Mouse (Mus musculus) A20 (cell line): ENCODE measurements around the gene Tex29.
"Not testable (repeated sequence)": the region's sequence is repeated elsewhere in the genome, so short reads cannot be mapped to it uniquely, and the experiment has no call there.

ENCODE experiments used
- DNase-seq: peaks from one replicate; pipeline ENCODE4 v3.0.0-alpha.2; 2011; ENCODE audit warnings: low read depth, low spot score

Gene Tex29

GRCm38 (mm10) chr8:11831174-11831573, 9.1 kb upstream of the Tex29 start:
- no peak for DNase-seq

DNA sequence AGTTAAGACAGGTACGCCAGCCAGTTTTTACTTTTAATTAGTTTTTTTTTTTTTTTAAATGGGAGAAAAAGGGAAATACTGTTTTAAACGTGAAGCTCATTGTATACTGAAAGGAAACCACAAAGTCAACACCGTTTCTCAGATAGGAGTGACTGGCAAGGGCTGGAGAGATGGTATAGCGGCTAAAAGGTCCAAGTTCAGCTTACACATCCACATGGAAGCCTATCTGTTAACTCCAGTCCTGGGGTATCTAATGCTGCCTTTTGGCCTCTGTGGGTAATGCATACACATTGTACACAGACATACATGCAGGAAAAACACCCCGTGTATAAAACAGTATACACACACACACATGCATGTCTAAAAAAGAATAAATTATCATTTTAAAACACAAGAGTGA, 8.3 kb upstream of the Tex29 start:
- DNase-seq, result no peak

DNA sequence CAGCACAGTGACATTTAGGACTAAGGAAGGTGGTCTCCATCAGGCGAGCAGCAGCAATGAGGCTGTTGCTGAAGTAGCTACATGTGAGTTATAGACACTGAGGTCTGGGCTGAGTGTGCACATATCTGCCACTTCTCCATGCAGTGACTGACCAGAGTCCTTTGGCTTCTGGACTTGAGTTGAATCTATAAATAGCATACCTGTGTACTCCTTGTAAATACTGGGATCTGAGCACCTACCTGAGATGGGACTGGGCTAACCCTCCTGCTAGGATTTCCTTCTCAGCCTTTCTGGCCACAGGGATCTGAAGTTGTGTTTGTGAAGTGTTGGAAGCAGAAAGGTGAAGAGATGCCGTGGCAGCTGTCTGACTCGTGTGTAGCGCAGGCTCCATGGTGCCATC, 7.1 kb upstream of the Tex29 start:
- DNase-seq, result no peak

DNA sequence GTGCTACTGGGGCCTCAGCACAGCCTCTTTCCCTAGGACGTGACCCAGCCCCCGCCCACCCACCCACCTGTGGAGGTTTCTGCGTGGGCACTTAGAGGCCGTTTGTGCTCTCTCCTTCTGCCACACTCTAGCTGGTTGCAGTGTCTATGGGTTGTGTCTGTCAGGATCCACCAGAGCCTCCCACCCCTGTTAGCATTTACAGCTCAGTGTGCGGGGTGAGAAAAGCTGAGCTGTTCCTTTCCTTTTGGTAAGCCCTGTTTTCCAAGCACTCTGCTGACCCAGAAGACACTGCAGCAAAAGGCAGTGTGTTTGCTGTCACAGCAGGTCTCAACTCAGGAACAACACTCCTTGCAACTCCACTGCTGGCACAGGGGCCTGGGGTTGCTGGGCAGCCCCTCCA, 6.1 kb upstream of the Tex29 start:
- no peak for DNase-seq

DNA sequence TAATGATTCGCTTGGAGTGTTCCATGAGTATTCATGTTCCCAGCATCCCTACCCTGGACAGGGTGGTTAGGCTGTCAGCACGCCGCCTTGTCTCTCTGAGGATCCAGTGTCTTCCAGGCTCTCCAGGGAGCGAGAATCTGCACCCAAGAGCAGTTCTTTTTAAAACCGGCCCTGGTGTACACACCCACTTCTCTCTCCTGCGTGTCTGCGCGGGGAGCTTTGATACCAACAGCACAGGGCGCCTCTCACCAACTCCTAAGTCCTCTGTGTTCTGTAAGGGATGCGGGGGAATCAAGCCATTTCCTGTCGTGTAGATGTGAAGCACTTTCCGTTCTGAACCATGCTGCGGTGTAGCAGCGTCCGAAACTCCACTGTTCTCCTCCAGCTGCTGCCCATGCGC, 5.6 kb upstream of the Tex29 start:
- no peak for DNase-seq

- DNase-seq, result no peak
These were observed 1.3 kb downstream of the Tex29 start for GRCm38 (mm10) chr8:11841571-11841970.

- peak; percentile 8 for DNase-seq
These were observed 2.5 kb downstream of the Tex29 start for GRCm38 (mm10) chr8:11842757-11843156.

- DNase-seq, result no peak
These were observed 3.5 kb downstream of the Tex29 start for GRCm38 (mm10) chr8:11843677-11844315.

DNA sequence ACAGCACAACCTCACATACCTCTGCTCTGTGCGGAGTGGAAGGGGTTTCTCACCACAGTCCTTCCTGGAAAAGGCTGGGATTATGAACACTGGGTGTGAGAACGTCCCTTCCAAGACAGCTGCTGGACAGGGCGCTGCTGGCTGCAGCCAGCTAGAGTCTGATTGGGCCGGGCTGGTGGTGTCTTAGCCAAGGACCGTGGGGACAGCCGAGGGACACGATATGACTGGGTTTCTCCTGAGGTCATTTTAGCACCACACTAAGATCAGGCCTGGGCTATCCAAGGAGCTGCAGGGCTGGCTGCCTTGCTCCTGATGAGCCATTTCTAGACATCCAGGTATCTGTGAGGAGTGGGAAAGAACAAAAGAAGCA, 4.0 kb downstream of the Tex29 start:
- no peak for DNase-seq

DNA sequence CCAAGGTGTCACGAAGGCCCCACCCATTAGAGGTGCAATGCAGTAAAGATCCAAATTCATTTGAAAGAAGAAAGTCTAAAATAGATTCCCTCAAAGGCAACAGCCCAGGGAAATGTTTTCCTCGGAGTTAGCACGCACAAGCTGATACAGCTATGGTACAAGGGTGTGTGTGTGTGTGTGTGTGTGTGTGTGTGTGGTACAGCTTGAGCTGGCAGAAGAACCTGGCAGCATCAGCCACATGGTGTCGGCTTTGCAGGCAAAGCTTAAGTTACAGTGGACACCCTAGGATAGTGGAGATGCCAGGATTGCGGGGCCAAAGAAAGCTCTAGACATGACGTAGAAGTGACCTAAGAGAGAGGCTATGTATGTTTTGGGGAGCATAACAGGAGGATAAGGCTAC, 6.5 kb downstream of the Tex29 start:
- DNase-seq, result no peak

DNA sequence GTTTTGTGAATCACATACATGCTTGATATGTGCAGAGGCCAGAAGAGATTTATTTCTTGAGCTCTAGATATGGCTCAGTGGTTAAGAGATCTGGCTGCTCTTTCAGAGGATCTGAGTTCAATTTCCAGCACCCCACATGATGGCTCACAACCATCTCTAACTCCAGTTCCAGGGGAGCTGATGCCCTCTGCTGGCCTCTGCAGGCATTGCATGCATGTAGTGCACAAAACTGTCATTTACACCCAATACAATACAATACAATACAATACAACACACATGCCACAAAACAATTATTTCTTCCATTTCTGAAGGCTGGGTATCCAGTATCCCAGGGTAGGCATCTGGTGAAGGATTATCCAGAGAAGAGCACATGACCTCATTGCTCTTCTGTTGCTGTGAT, 27.6 kb downstream of the Tex29 start:
- no peak for DNase-seq

- not testable (repeated sequence) for DNase-seq
These were observed 34.0 kb downstream of the Tex29 start for GRCm38 (mm10) chr8:11874227-11874626.

DNA sequence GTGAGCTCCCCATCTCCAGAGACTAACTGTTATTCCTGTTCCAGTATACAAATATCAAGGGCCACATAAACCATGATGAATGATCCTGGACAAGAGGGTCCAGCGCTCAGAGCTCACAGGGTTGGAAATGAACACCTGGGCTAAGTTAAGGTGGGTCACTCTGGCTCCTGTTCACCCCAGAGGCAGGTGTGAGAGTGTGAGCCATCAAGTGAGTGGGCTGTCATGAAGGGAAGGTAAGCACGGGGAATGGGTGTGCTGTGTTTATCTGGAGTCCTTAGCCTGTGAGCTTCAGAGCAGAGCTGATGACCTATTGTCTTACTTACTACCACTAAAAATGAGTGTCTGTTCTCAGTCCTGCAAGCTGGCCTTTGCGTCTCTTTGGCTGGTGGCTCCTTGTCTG, 44.4 kb downstream of the Tex29 start:
- DNase-seq, result no peak

GRCm38 (mm10) chr8:11885881-11886699, 45.8 kb downstream of the Tex29 start:
- no peak for DNase-seq

DNA sequence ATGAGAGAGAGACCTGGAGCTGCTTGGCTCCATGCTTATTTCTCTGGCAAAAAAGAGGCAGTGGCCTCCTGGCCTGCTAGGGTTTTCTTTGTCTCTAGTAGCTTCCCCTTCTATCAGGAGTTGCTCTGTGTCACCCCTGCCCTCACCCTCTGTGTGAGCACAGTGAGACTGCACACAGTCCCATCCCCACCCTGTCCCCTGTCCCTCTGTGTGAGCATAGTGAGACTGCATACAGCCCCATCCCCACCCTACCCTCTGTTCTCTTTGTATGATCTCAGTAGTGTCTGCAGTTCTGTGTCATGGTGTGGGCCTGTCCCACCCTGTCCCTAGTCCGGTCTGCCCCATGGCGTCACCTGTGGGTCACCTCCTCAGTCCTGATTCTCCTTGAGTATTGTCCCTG, 46.5 kb downstream of the Tex29 start:
- DNase-seq, result no peak

DNA sequence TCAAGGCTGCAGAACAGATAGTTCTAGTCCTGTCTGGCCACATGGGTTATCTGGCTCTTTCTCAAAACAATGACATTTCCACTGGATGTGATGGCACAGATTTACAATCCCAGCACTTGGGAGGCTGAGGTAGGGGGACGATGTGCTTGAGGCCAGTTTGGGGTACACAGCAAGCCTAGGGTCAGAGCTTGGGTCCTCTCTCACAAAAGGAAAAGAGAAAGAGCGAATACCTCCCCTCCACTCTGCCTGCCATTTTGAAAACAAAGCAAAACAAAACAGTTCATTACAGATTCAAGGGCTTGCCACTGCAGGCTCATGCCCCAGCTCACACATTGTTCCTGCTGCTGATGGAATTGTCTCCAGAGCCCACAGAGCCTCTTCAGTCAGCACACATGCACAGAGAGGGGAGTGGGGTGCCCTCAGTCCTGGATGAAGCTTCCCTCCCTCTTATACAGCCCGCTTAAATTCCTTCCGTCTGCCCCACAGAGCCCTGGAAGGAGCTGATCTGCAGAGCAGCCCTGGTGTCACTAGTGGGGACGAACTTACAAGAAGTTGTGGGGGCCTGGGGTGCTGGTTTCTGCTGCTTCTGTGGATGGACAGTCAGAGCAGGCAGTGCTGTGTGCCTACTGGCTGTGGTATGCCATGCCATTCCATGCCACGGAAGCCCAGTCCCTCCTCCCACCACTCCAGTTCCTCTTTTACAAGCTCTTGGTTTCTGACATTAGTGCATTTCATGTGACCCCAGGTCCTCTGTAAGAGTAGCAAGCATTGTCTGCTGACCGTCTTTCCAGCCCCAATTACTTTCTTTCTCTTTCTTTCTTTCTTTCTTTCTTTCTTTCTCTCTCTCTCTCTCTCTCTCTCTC, 49.1 kb downstream of the Tex29 start:
- no peak for DNase-seq

GRCm38 (mm10) chr8:11892756-11893155, 52.5 kb downstream of the Tex29 start:
- no peak for DNase-seq

DNA sequence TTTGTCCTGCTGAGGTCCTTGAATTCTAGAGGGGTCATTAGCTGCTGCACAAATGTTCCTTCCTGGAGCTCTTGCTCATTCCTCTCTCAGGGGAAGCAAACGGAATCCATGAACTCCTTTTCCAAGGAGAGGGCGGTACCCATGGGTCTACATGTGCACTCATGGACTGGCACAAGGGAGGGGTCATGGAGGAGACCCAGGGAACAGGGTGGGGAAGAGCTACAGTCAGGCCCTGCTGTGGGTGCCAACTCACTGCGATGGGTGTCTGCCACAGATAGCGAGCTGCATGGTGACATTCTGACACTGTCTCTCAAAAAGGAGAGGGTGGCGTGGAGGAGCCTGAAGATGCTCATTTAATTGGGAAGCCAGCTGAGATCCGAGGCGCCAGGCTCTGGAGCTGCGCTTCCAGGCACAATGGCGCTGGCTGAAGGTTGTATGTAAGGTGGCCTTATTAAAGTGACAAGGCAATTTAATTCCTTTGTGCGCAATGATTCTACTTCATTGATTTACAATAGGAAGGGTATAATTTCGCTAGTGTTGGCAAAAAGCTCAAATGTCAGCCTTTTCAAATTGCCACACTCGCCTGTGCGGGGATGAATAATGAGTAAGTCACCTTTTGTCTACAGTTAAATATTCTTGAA, 55.9 kb downstream of the Tex29 start:
- no peak for DNase-seq

- no peak for DNase-seq
These were observed 56.4 kb downstream of the Tex29 start for GRCm38 (mm10) chr8:11896677-11897076.

DNA sequence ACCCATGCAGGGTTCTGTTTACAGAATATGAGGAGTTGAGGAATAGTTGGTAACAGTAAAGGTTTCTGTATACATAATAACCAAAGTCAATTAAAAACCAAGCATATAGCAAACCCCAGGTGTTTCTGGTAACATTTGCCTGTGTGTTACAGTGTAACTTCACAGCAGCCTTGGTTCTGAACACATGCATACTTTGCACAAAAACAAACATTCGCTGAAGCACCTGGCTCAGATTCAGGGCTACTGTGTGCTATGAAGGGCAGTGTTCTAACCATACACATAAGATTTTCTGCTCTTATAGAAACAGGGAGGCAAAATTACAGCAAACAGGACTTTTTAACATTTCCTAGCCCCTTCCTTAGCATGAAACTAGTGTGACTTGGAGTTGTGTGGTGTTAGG, 58.5 kb downstream of the Tex29 start:
- DNase-seq, result no peak
